Mouse (Mus musculus) limb, embryonic 13.5 days (tissue): ENCODE measurements around the gene Daam1. TPM values are rescaled to one million over a fixed set of nuclear protein-coding genes. Genes with fewer than 3 reads are reported as not detected.

ENCODE experiments used
- ATAC-seq: fragments of 200-750 bp; cut with Nextera tagmentation; 2 replicates; pipeline ENCODE4 v1.8.0; 2017; ENCODE audit warnings: low read depth, moderate number of reproducible peaks, moderate TSS enrichment; ENCODE audit not compliant: low FRiP score
- H3K27ac ChIP-seq: fragments of 300-500 bp; sonication (generic); 2 replicates; pipeline ENCODE4 v1.5.1; 2015; ENCODE audit warnings: inconsistent platforms, mild to moderate bottlenecking, moderate library complexity
- H3K27me3 ChIP-seq: fragments of 300-500 bp; sonication (generic); 2 replicates; pipeline ENCODE4 v1.6.1; 2015; ENCODE audit warnings: mild to moderate bottlenecking, inconsistent platforms
- H3K36me3 ChIP-seq: fragments of 300-500 bp; sonication (generic); 2 replicates; pipeline ENCODE4 v1.6.1; 2015; ENCODE audit warnings: inconsistent platforms, mild to moderate bottlenecking, moderate library complexity
- H3K4me1 ChIP-seq: fragments of 300-500 bp; sonication (generic); 2 replicates; pipeline ENCODE4 v1.6.1; 2015; ENCODE audit warnings: inconsistent platforms
- H3K4me2 ChIP-seq: fragments of 300-500 bp; sonication (generic); replicated peaks from 2 replicates; pipeline ENCODE4 v1.6.1; 2015; ENCODE audit warnings: inconsistent platforms, mild to moderate bottlenecking, moderate library complexity
- H3K4me3 ChIP-seq: fragments of 300-500 bp; sonication (generic); 2 replicates; pipeline ENCODE4 v1.5.1; 2015; ENCODE audit warnings: moderate library complexity, mild to moderate bottlenecking, inconsistent platforms
- H3K9ac ChIP-seq: fragments of 300-500 bp; sonication (generic); 2 replicates; pipeline ENCODE4 v1.6.1; 2015; ENCODE audit warnings: mild to moderate bottlenecking, inconsistent platforms
- H3K9me3 ChIP-seq: fragments of 300-500 bp; sonication (generic); 2 replicates; pipeline ENCODE4 v1.6.1; 2016; ENCODE audit warnings: inconsistent platforms
- WGBS: fragments of 180-500 bp; shearing (Covaris S2); methylation state at CpG from one replicate; pipeline ENCODE4 v1.1.7; 2015; 5-methylcytosine and 5-hydroxymethylcytosine counted together
- polyA plus RNA-seq: library from polyadenylated mRNA; unstranded; fragments of >200 nt; fragmentation: Nextera tagmentation; extraction: Ambion mirVana; gene quantifications from 2 replicates; pipeline ENCODE4 v1.2.1, GENCODE M21; 2015

The Daam1 gene
- polyA plus RNA-seq: 8.0 and 8.7 TPM in 2 replicates

GRCm38 (mm10) chr12:71830607-71831257 lies at the start of gene Daam1:
TSS of gene Daam1 (plus strand) at chr12:71831078.
- Histone ChIP-seq H3K9me3 (no peaks in the 10 kb centered on the region), H3K4me1 (peaks cover 27% of the 10 kb centered on the region), H3K9ac (peak within 1 kb of the TSS; percentile 86), H3K36me3 (no peaks in the 10 kb centered on the region), H3K27me3 (peaks cover 4% of the 10 kb centered on the region; the same call in 1 of the 2 replicates), H3K4me3 (peak within 1 kb of the TSS; percentile 77), H3K27ac (peak within 1 kb of the TSS; percentile 92), H3K4me2 (peak within 1 kb of the TSS; percentile 99)
- WGBS: under 1% methylated on average over 35 of the region's 35 CpGs
- peak; percentile 100 for ATAC-seq

- H3K36me3 ChIP-seq: no peaks in the 10 kb centered on the region
- 57% methylated on average over 7 of the region's 7 CpGs for WGBS
- H3K27me3 ChIP-seq: no peaks in the 10 kb centered on the region
- no peak overlapping the region for H3K9ac ChIP-seq
- no peak overlapping the region for H3K27ac ChIP-seq
- no peak overlapping the region for H3K4me2 ChIP-seq
- ATAC-seq: no peak
- H3K4me3 ChIP-seq: no peak overlapping the region
- H3K4me1 ChIP-seq: peaks cover 20% of the 10 kb centered on the region
- no peaks in the 10 kb centered on the region for H3K9me3 ChIP-seq
These were observed 49.7 kb upstream of the Daam1 start for GRCm38 (mm10) chr12:71781220-71781619.

GRCm38 (mm10) chr12:71783970-71784369 lies 46.9 kb upstream of the Daam1 start:
- no peak overlapping the region for H3K27ac ChIP-seq
- WGBS: 83% methylated on average over 3 of the region's 3 CpGs
- H3K27me3 ChIP-seq: no peaks in the 10 kb centered on the region
- H3K36me3 ChIP-seq: no peaks in the 10 kb centered on the region
- H3K4me3 ChIP-seq: no peak overlapping the region
- no peaks in the 10 kb centered on the region for H3K9me3 ChIP-seq
- H3K9ac ChIP-seq: no peak overlapping the region
- H3K4me1 ChIP-seq: peaks cover 10% of the 10 kb centered on the region
- ATAC-seq: no peak
- H3K4me2 ChIP-seq: no peak overlapping the region

GRCm38 (mm10) chr12:71784666-71785255 lies 46.1 kb upstream of the Daam1 start:
- Histone ChIP-seq H3K27me3 (no peaks in the 10 kb centered on the region), H3K36me3 (no peaks in the 10 kb centered on the region), H3K4me1 (peaks cover 3% of the 10 kb centered on the region), H3K9ac (no peak overlapping the region), H3K27ac (no peak overlapping the region), H3K4me2 (no peak overlapping the region), H3K9me3 (no peaks in the 10 kb centered on the region), H3K4me3 (no peak overlapping the region)
- WGBS: 59% methylated on average over 11 of the region's 11 CpGs
- ATAC-seq: no peak

GRCm38 (mm10) chr12:71786521-71786920 lies 44.4 kb upstream of the Daam1 start:
- H3K4me2 ChIP-seq: no peak overlapping the region
- H3K36me3 ChIP-seq: no peaks in the 10 kb centered on the region
- no peak overlapping the region for H3K27ac ChIP-seq
- H3K4me1 ChIP-seq: no peaks in the 10 kb centered on the region; the same call in 1 of the 2 replicates
- no peaks in the 10 kb centered on the region for H3K27me3 ChIP-seq
- no peak overlapping the region for H3K9ac ChIP-seq
- H3K4me3 ChIP-seq: no peak overlapping the region
- H3K9me3 ChIP-seq: no peaks in the 10 kb centered on the region
- no peak for ATAC-seq

GRCm38 (mm10) chr12:71788791-71789190 lies 42.1 kb upstream of the Daam1 start:
- no peak for ATAC-seq
- no peaks in the 10 kb centered on the region; the same call in 1 of the 2 replicates for H3K4me1 ChIP-seq

GRCm38 (mm10) chr12:71790581-71790980 lies 40.3 kb upstream of the Daam1 start:
- Histone ChIP-seq H3K9me3 (no peaks in the 10 kb centered on the region), H3K27me3 (0 out of 2 replicates have a peak, but pooled peaks cover 4% of the 10 kb centered on the region), H3K36me3 (no peaks in the 10 kb centered on the region), H3K4me1 (peaks cover 4% of the 10 kb centered on the region; the same call in 1 of the 2 replicates), H3K4me2 (no peak overlapping the region), H3K9ac (no peak overlapping the region), H3K27ac (no peak overlapping the region), H3K4me3 (no peak overlapping the region)
- ATAC-seq: no peak
- WGBS: 80% methylated on average over 1 of the region's 1 CpGs

More at GRCm38 (mm10) chr12:71788791-71789190, 42.1 kb upstream of the Daam1 start:
- Histone ChIP-seq H3K27ac (no peak overlapping the region), H3K4me3 (no peak overlapping the region), H3K4me2 (no peak overlapping the region), H3K9me3 (no peaks in the 10 kb centered on the region), H3K27me3 (no peaks in the 10 kb centered on the region), H3K36me3 (no peaks in the 10 kb centered on the region), H3K9ac (no peak overlapping the region)
- WGBS: 83% methylated on average over 4 of the region's 4 CpGs

- H3K4me2 ChIP-seq: no peak overlapping the region
These were observed 37.8 kb upstream of the Daam1 start for GRCm38 (mm10) chr12:71793114-71793513.

GRCm38 (mm10) chr12:71795626-71796025 lies 35.3 kb upstream of the Daam1 start:
- 53% methylated on average over 4 of the region's 4 CpGs for WGBS
- Histone ChIP-seq H3K4me2 (no peak overlapping the region), H3K27me3 (0 out of 2 replicates have a peak, but pooled peaks cover 4% of the 10 kb centered on the region), H3K9ac (no peak overlapping the region), H3K4me3 (no peak overlapping the region), H3K9me3 (no peaks in the 10 kb centered on the region), H3K36me3 (no peaks in the 10 kb centered on the region), H3K4me1 (peaks cover 24% of the 10 kb centered on the region), H3K27ac (no peak overlapping the region)
- no peak for ATAC-seq

More at GRCm38 (mm10) chr12:71793114-71793513, 37.8 kb upstream of the Daam1 start:
- H3K27ac ChIP-seq: no peak overlapping the region
- no peak overlapping the region for H3K9ac ChIP-seq
- H3K4me1 ChIP-seq: peaks cover 21% of the 10 kb centered on the region
- no peaks in the 10 kb centered on the region for H3K36me3 ChIP-seq
- ATAC-seq: no peak
- H3K4me3 ChIP-seq: no peak overlapping the region
- WGBS: 72% methylated on average over 2 of the region's 2 CpGs
- no peaks in the 10 kb centered on the region for H3K9me3 ChIP-seq
- 0 out of 2 replicates have a peak, but pooled peaks cover 4% of the 10 kb centered on the region for H3K27me3 ChIP-seq

GRCm38 (mm10) chr12:71796517-71796916 lies 34.4 kb upstream of the Daam1 start:
- peak overlapping the region; percentile 16 for H3K4me3 ChIP-seq
- 3% methylated on average over 7 of the region's 7 CpGs for WGBS
- H3K36me3 ChIP-seq: no peaks in the 10 kb centered on the region
- H3K4me2 ChIP-seq: peak overlapping the region; percentile 50
- ATAC-seq: peak; percentile 64; the same call in 1 of the 2 replicates
- H3K9ac ChIP-seq: no peak overlapping the region
- H3K9me3 ChIP-seq: no peaks in the 10 kb centered on the region
- H3K27ac ChIP-seq: no peak overlapping the region
- H3K4me1 ChIP-seq: peaks cover 32% of the 10 kb centered on the region
- H3K27me3 ChIP-seq: 0 out of 2 replicates have a peak, but pooled peaks cover 4% of the 10 kb centered on the region

- H3K9ac ChIP-seq: no peak overlapping the region
- ATAC-seq: no peak
- peaks cover 4% of the 10 kb centered on the region; the same call in 1 of the 2 replicates for H3K4me1 ChIP-seq
- no peaks in the 10 kb centered on the region for H3K36me3 ChIP-seq
- H3K9me3 ChIP-seq: no peaks in the 10 kb centered on the region
- no peak overlapping the region for H3K27ac ChIP-seq
- H3K4me2 ChIP-seq: no peak overlapping the region
- H3K27me3 ChIP-seq: no peaks in the 10 kb centered on the region
- WGBS: 73% methylated on average over 9 of the region's 9 CpGs
- no peak overlapping the region for H3K4me3 ChIP-seq
These were observed 23.6 kb upstream of the Daam1 start for GRCm38 (mm10) chr12:71807306-71807705.

GRCm38 (mm10) chr12:71808631-71809030 lies 22.2 kb upstream of the Daam1 start:
- 68% methylated on average over 9 of the region's 9 CpGs for WGBS
- ATAC-seq: no peak

More at GRCm38 (mm10) chr12:71808631-71809030, 22.2 kb upstream of the Daam1 start:
- H3K9me3 ChIP-seq: no peaks in the 10 kb centered on the region
- H3K27ac ChIP-seq: no peak overlapping the region; the same call in 1 of the 2 replicates
- H3K9ac ChIP-seq: no peak overlapping the region
- no peaks in the 10 kb centered on the region for H3K36me3 ChIP-seq
- H3K27me3 ChIP-seq: no peaks in the 10 kb centered on the region
- H3K4me2 ChIP-seq: no peak overlapping the region
- no peak overlapping the region for H3K4me3 ChIP-seq
- H3K4me1 ChIP-seq: no peaks in the 10 kb centered on the region
